Mouse (Mus musculus) megakaryocyte-erythroid progenitor cell, adult 5-6 weeks (primary cell): ENCODE results near the gene Lpin1. TPM values are rescaled to one million over a fixed set of nuclear protein-coding genes. Genes with fewer than 3 reads are reported as not detected.

Source experiments
- ATAC-seq: replicated peaks from 2 replicates; pipeline ENCODE4 v1.8.0; 2016; ENCODE audit warnings: mild to moderate bottlenecking, inconsistent platforms; ENCODE audit not compliant: severe bottlenecking, poor library complexity, low FRiP score, low TSS enrichment
- total RNA-seq, 2 experiments: library from RNA; stranded (forward) in 1 of 2; stranded (reverse) in 1 of 2; fragments of 200-1000, 215-1000 nt in 1 of 2; fragments of >200 nt in 1 of 2; fragmentation: Nextera tagmentation in 1 of 2; gene quantifications; 2 replicates each; pipeline ENCODE4 v1.2.3; 2014 to 2017

The Lpin1 gene
- total RNA-seq, 2 experiments from 2014 or later: 29.3 to 47.6 TPM

GRCm38 (mm10) chr12:16540712-16541111 lies 70.1 kb downstream of the Lpin1 start:
- ATAC-seq: no peak

- no peak for ATAC-seq
These were observed 70.7 kb downstream of the Lpin1 start for GRCm38 (mm10) chr12:16539965-16540661.

GRCm38 (mm10) chr12:16533331-16533828 lies 77.4 kb downstream of the Lpin1 start:
- ATAC-seq: no peak

- no peak for ATAC-seq
These were observed 77.9 kb downstream of the Lpin1 start for GRCm38 (mm10) chr12:16532860-16533230.

- ATAC-seq: no peak
These were observed 78.6 kb downstream of the Lpin1 start for GRCm38 (mm10) chr12:16531956-16532859.

GRCm38 (mm10) chr12:16528650-16529049 lies 82.1 kb downstream of the Lpin1 start:
- ATAC-seq: no peak

- ATAC-seq: no peak
These were observed 82.8 kb downstream of the Lpin1 start for GRCm38 (mm10) chr12:16527941-16528340.

GRCm38 (mm10) chr12:16526862-16527261 lies 83.9 kb downstream of the Lpin1 start:
- ATAC-seq: no peak

- no peak for ATAC-seq
These were observed 84.6 kb downstream of the Lpin1 start for GRCm38 (mm10) chr12:16526134-16526533.

- ATAC-seq: no peak
These were observed 95.6 kb downstream of the Lpin1 start for GRCm38 (mm10) chr12:16515183-16515582.

GRCm38 (mm10) chr12:16512991-16513390 lies 97.8 kb downstream of the Lpin1 start:
- ATAC-seq: no peak

GRCm38 (mm10) chr12:16509122-16509752 lies 101.5 kb downstream of the Lpin1 start:
- peak; percentile 84 for ATAC-seq

- ATAC-seq: no peak; the same call in 1 of the 2 replicates
These were observed 103.7 kb downstream of the Lpin1 start for GRCm38 (mm10) chr12:16506796-16507790.

- no peak for ATAC-seq
These were observed 106.5 kb downstream of the Lpin1 start for GRCm38 (mm10) chr12:16504244-16504643.

GRCm38 (mm10) chr12:16497960-16498359 lies 112.8 kb downstream of the Lpin1 start:
- no peak for ATAC-seq

- no peak for ATAC-seq
These were observed 118.1 kb downstream of the Lpin1 start for GRCm38 (mm10) chr12:16492713-16493112.

GRCm38 (mm10) chr12:16488899-16489298 lies 121.9 kb downstream of the Lpin1 start:
- ATAC-seq: no peak

- ATAC-seq: no peak
These were observed 123.3 kb downstream of the Lpin1 start for GRCm38 (mm10) chr12:16487453-16487852.
